Mouse (Mus musculus): ENCODE data around the gene Kyat3.

DNA sequence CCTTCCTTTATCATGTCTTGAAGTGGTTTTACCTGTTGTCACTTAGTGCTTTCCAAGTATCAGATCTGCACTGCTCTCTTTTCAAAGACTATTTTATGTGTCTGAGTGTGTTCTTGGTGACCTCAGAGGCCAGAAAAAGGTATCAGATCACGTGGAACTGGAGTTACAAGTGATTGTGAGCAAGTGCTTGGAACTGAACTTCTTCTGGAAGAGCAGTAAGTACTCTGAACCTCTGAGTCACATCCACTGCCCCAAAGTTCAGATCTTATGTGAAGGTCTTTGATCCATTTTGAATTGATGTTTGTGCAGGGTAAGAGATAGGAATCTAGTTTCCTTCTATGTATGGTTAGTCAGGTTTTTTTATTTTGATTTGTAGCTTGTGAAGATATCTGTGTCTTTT is 69.7 kb downstream of the Kyat3 start:
- no peak for TF ChIP-seq POLR2A (IDR thresholded peaks at IDR 0.05; ENCODE audit: extremely low read depth, insufficient read depth, low read length)
- TF ChIP-seq CTCF (IDR thresholded peaks at IDR 0.05; ENCODE audit: low read depth, low read length) = no peak
